Mouse (Mus musculus) heart, postnatal 0 days (tissue): ENCODE results near the gene Galnt7.

Experiments used
- CTCF ChIP-seq: IDR thresholded peaks from 2 replicates; pipeline ENCODE4 v1.5.1; 2016; ENCODE audit warnings: antibody characterized with exemption, control low read depth, low read depth
- EP300 ChIP-seq: IDR thresholded peaks from 2 replicates; pipeline ENCODE4 v1.6.1; 2016; ENCODE audit warnings: antibody characterized with exemption, low read depth

DNA sequence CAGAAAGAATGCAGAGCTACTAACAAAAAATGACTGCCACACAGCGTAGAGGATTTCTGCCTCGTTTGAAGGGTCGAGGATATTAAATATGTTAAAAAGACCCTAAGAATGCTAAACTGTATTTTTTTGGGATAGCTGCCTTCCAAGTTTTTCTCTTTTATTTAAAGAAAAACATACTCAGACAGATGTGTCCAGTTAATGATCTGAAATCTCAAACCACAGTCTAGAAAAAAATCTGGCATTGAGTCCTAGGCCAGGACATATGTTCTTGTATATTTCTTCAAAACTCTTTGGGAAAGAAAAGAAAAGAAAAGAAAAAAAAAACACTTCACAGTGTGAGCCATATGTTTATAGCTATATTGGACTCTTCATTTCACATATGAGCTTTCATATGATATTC lies 90.1 kb downstream of the Galnt7 start:
- TF ChIP-seq CTCF (no peak), EP300 (no peak)
